Mouse (Mus musculus) ES-CJ7 (cell line): ENCODE measurements around the gene Olfr105-ps.

Experiments used
- DNase-seq: peaks from one replicate; pipeline ENCODE4 v3.0.0; 2011; ENCODE audit warnings: low read depth, low spot score

Gene Olfr105-ps

DNA sequence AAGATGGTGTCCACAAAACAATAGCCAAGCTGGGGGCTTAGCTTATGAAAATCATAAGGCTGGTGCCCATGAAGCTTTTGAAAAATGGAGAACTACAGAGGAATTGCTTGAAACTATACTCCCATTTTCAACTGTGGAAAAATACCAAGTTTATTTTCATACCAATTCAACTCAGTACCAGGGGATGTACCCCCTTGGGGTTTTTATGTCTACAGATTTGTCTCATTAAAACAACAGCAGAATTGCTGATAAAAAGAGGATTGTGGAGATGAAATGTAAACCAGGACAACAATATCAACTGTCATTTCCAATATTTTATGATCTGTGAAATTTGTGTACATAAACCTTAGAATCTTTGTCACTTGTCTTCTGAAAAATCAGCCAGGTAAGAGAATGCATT lies at the start of gene Olfr105-ps:
TSS of gene Olfr105-ps (plus strand) at position 301 of the 400 bp plus-strand sequence.
- no peak for DNase-seq

DNA sequence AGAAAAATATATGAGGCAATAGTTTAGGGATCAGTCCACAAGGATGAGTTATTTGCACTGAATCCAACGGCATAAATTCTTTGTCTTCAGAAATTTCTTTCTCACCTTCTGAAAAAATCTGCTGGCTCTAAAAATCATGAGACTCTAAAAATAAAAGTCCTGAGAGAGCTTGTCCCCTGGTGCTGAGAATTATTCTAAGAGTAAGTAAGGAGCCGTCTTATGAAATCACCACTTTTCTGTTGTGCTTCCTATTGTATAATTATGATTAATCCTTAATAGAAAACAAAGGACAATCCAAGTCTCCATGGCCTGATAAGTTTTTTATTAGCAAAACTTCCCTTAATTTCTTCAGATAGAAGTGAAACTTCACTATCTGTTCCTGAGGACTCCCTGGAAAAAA lies 39.2 kb upstream of the Olfr105-ps start, which contains the start of gene Olfr103:
TSS of gene Olfr103 (minus strand) at position 101 of the 400 bp plus-strand sequence.
- DNase-seq = no peak

DNA sequence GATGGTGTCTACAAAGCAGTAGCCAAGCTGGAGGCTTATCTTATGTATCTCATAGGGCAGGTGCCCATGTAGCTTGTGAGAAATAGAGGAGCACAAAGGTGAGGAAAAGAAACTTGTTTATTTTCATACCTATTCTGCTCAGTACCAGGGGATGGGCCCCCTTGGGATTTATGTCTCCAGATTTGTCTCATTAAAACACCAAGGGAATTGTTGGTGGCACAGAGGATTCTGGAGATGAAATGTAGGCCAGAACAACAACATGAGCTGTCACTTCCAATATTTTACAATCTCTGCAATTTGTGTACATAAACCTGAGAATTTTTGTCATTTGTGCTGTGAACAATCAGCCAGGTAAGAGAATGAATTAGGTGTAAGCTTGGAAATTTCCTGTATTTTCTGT lies 19.6 kb upstream of the Olfr105-ps start, which contains the start of gene Olfr104-ps:
TSS of gene Olfr104-ps (plus strand) at position 301 of the 400 bp plus-strand sequence.
- no peak for DNase-seq

- DNase-seq = no peak
Observed at GRCm38 (mm10) chr17:37390093-37390492, 11.3 kb downstream of the Olfr105-ps start, which contains the start of gene Olfr106-ps. Gene Olfr106-ps, plus strand, starts transcription at chr17:37390393.

DNA sequence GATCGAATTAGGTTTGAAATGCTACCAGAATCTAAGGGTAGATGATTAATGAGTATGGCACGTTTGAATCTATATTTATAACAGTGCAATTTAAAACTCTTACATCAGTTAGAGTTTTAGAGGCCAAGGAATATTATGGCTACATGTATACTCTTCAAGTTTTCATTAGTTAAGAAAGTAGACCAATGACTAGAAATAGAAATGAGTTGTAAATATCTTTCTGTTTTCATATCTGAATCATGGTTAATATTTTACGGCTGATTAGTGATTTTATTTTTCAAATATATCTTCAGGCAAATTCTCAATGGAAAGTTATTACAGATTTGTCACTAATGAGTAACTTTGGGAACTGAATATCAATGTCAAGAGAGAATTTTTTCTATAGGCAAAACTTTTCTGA lies 20.1 kb downstream of the Olfr105-ps start, which contains the start of gene Olfr107:
TSS of gene Olfr107 (plus strand) at position 301 of the 400 bp plus-strand sequence.
- no peak for DNase-seq

DNA sequence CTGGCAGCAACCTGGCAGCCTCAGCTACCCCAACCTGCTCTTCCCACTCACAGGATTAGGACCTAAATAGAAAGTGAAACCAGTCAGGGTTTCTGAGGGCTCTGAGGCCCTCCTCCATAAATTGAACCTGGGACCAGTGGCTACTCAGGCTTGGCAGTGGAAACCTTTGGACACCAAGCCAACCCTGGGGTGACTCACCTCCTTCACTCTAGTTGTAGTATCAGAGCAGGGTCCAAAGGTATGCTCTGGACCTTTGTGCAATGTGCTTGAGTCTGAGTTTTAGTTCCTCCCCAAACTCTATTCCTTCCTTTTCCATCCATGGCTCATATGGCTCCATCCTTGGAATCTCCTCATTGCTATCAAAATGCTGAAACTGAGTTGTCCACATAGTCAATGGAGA lies 34.5 kb downstream of the Olfr105-ps start:
- no peak for DNase-seq
